Mouse (Mus musculus) testis, adult 2 months (tissue): ENCODE data around the gene Adgrf4.

ENCODE experiments used
- CTCF ChIP-seq: fragments of 200-500 bp; IDR thresholded peaks from 2 replicates; pipeline ENCODE4 v1.5.1; 2012; ENCODE audit warnings: low read depth, mild to moderate bottlenecking, inconsistent platforms, low read length, moderate library complexity; ENCODE audit not compliant: control insufficient read depth, insufficient read depth, insufficient replicate concordance
- POLR2A ChIP-seq: fragments of 200-500 bp; IDR thresholded peaks from 2 replicates; pipeline ENCODE4 v1.6.1; 2012; ENCODE audit warnings: low read depth, mild to moderate bottlenecking, inconsistent platforms, low read length, moderate library complexity; ENCODE audit not compliant: control insufficient read depth

GRCm38 (mm10) chr17:42608270-42608669, 83.8 kb downstream of the Adgrf4 start:
- TF ChIP-seq CTCF: no peak
- no peak for TF ChIP-seq POLR2A
